Comparison of ENCODE assay signal across 7 mouse cellular contexts in the genomic region with DNA sequence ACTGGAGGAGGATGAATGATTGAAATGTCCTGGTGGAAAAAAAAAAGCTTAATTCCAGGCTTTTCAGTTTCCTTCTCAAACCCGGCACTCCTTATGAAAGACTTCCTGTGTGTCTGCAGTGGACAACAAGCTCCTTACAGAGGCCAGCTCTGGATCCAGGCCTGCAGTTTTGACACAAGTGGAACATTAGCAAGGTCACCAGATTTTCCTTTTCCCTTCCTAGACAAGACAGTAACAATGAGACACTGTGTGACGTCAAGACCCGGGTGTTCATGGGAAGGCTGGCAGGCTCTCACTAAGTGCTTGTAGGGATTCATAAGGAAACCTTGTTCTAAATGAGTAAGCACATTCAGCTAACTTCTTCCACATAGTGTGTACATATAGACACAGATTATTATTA.
DNase-seq lines count a peak whose midpoint lies in the region; ATAC-seq and TF ChIP-seq lines count a peak whose summit lies in the region.

No protein-coding gene starts in this region.

- intact Hi-C loops in left cerebral cortex, adult 2 months (cut with DNase I): no loop called here

- peaks cover 6% of the 10 kb centered on the region; the same call in 1 of the 2 replicates for H3K4me1 ChIP-seq in forebrain, embryonic 16.5 days (replicated peaks; ENCODE audit: control insufficient read depth, insufficient read depth, low read length)
- H3K4me1 ChIP-seq in hindbrain, embryonic 13.5 days (replicated peaks): peaks cover 21% of the 10 kb centered on the region
- peaks cover 11% of the 10 kb centered on the region for H3K4me1 ChIP-seq in midbrain, embryonic 15.5 days

- H3K36me3 ChIP-seq in forebrain, embryonic 16.5 days (ENCODE audit: control insufficient read depth, insufficient read depth): no peaks in the 10 kb centered on the region
- H3K36me3 ChIP-seq in hindbrain, embryonic 13.5 days: no peaks in the 10 kb centered on the region
- no peaks in the 10 kb centered on the region for H3K36me3 ChIP-seq in midbrain, embryonic 15.5 days (replicated peaks)

- no peaks in the 10 kb centered on the region for H3K9me3 ChIP-seq in forebrain, embryonic 16.5 days (ENCODE audit: control insufficient read depth, low read length)
- no peaks in the 10 kb centered on the region for H3K9me3 ChIP-seq in hindbrain, embryonic 13.5 days
- H3K9me3 ChIP-seq in midbrain, embryonic 15.5 days: no peaks in the 10 kb centered on the region

- peak; percentile 75 for ATAC-seq in forebrain, embryonic 16.5 days
- ATAC-seq in hindbrain, embryonic 13.5 days (ENCODE audit: low FRiP score): peak; percentile 69
- 0 out of 2 replicates have a peak, but pooled peaks have one; percentile 37 for ATAC-seq in midbrain, embryonic 15.5 days (replicated peaks)

- H3K27ac ChIP-seq in forebrain, embryonic 16.5 days (ENCODE audit: low read length): no peak overlapping the region
- H3K27ac ChIP-seq in hindbrain, embryonic 13.5 days: no peak overlapping the region; the same call in 1 of the 2 replicates
- H3K27ac ChIP-seq in left cerebral cortex, adult 2 months: peak overlapping the region; percentile 19; the same call in 1 of the 2 replicates
- H3K27ac ChIP-seq in midbrain, embryonic 15.5 days: peak overlapping the region; percentile 31; the same call in 1 of the 2 replicates

- H3K27me3 ChIP-seq in forebrain, embryonic 16.5 days (replicated peaks; ENCODE audit: control insufficient read depth, insufficient read depth, low read length): no peaks in the 10 kb centered on the region
- no peaks in the 10 kb centered on the region for H3K27me3 ChIP-seq in hindbrain, embryonic 13.5 days
- no peaks in the 10 kb centered on the region for H3K27me3 ChIP-seq in midbrain, embryonic 15.5 days (replicated peaks)

- no peak overlapping the region for H3K9ac ChIP-seq in forebrain, embryonic 16.5 days (replicated peaks; ENCODE audit: low read depth, low read length)
- peak overlapping the region; percentile 19 for H3K9ac ChIP-seq in hindbrain, embryonic 13.5 days
- H3K9ac ChIP-seq in midbrain, embryonic 15.5 days: no peak overlapping the region

- WGBS in forebrain, embryonic 16.5 days: 29% methylated on average over 3 of the region's 3 CpGs
- 43% methylated on average over 3 of the region's 3 CpGs for WGBS in hindbrain, embryonic 13.5 days
- 30% methylated on average over 3 of the region's 3 CpGs for WGBS in midbrain, embryonic 15.5 days

- TF ChIP-seq CTCF in left cerebral cortex, adult 2 months (IDR thresholded peaks at IDR 0.05): no peak

- no peak overlapping the region for H3K4me3 ChIP-seq in forebrain, embryonic 16.5 days (replicated peaks; ENCODE audit: low read length)
- H3K4me3 ChIP-seq in hindbrain, embryonic 13.5 days: no peak overlapping the region
- no peak overlapping the region for H3K4me3 ChIP-seq in left cerebral cortex, adult 2 months
- no peak overlapping the region for H3K4me3 ChIP-seq in midbrain, embryonic 15.5 days

- no peak overlapping the region for H3K4me2 ChIP-seq in forebrain, embryonic 16.5 days (ENCODE audit: low read length)
- no peak overlapping the region for H3K4me2 ChIP-seq in hindbrain, embryonic 13.5 days
- H3K4me2 ChIP-seq in midbrain, embryonic 15.5 days: peak overlapping the region; percentile 7; the same call in 1 of the 2 replicates

- DNase-seq in urinary bladder, postnatal 14 days (ENCODE audit: low spot score): peak; percentile 43
- no peak for DNase-seq in urinary bladder, postnatal 25 days (ENCODE audit: low spot score)
- peak in 1 of 2 experiments; percentile 31 for DNase-seq in left cerebral cortex, adult 2 months (ENCODE audit: extremely low spot score in 1 of 2, low spot score in 2 of 2)
- no peak for DNase-seq in T-cell, adult 2 months (ENCODE audit: low spot score)

Comparison
In these comparisons a context has a peak if more than half of its experiments do, and no peak if none do; other contexts are left out.
1. H3K27ac ChIP-seq: peak in left cerebral cortex, adult 2 months (single experiment) and midbrain, embryonic 15.5 days (single experiment); none in forebrain, embryonic 16.5 days (single experiment) and hindbrain, embryonic 13.5 days (single experiment).
2. Peak in every context shown above with its lines, with median percentiles within 50 percentile points of each other: ATAC-seq.